Mouse (Mus musculus) urinary bladder, postnatal 4 days (tissue): ENCODE measurements around the gene Ccdc9.

Experiments used
- DNase-seq, 2 experiments: peaks; one replicate each; pipeline ENCODE4 v3.0.0; 2021 to 2022; ENCODE audit warnings: low spot score in 2 of 2

The Ccdc9 gene

GRCm38 (mm10) chr7:16286026-16286961, at the start of gene Ccdc9:
Ccdc9 (minus strand) TSS chr7:16286795.
- DNase-seq = peak; percentile 100

GRCm38 (mm10) chr7:16329146-16329545, 42.6 kb upstream of the Ccdc9 start:
- DNase-seq = no peak

GRCm38 (mm10) chr7:16326607-16326971, 40.0 kb upstream of the Ccdc9 start:
- no peak for DNase-seq

- DNase-seq = peak in 1 of 2 experiments; percentile 37
Measured at GRCm38 (mm10) chr7:16325920-16326606, 39.5 kb upstream of the Ccdc9 start.

- DNase-seq = peak in 1 of 2 experiments; percentile 23
Measured at GRCm38 (mm10) chr7:16324661-16325060, 38.1 kb upstream of the Ccdc9 start.

- no peak for DNase-seq
Measured at GRCm38 (mm10) chr7:16320479-16320878, 33.9 kb upstream of the Ccdc9 start.

- DNase-seq = no peak
Measured at GRCm38 (mm10) chr7:16319216-16319615, 32.6 kb upstream of the Ccdc9 start.

- no peak for DNase-seq
Measured at GRCm38 (mm10) chr7:16317094-16317493, 30.5 kb upstream of the Ccdc9 start.

GRCm38 (mm10) chr7:16315222-16315759, 28.7 kb upstream of the Ccdc9 start:
- no peak for DNase-seq

- DNase-seq = no peak
Measured at GRCm38 (mm10) chr7:16314221-16314775, 27.7 kb upstream of the Ccdc9 start.

GRCm38 (mm10) chr7:16313481-16314220, 27.1 kb upstream of the Ccdc9 start:
- DNase-seq = peak; percentile 79 to 89

GRCm38 (mm10) chr7:16312672-16313311, 26.2 kb upstream of the Ccdc9 start:
- peak; percentile 73 to 85 for DNase-seq

GRCm38 (mm10) chr7:16312011-16312671, 25.5 kb upstream of the Ccdc9 start:
- peak in 1 of 2 experiments; percentile 46 for DNase-seq

- peak in 1 of 2 experiments; percentile 36 for DNase-seq
Measured at GRCm38 (mm10) chr7:16311453-16312004, 24.9 kb upstream of the Ccdc9 start.

GRCm38 (mm10) chr7:16310521-16311452, 24.2 kb upstream of the Ccdc9 start:
- DNase-seq = no peak

- peak; percentile 76 to 81 for DNase-seq
Measured at GRCm38 (mm10) chr7:16310020-16310520, 23.5 kb upstream of the Ccdc9 start.

- peak; percentile 87 to 88 for DNase-seq
Measured at GRCm38 (mm10) chr7:16309318-16310019, 22.9 kb upstream of the Ccdc9 start.
